27 mouse cellular contexts compared by ENCODE assay signal in genomic region chr9:47077945-47078344, GRCm38 (mm10).
DNase-seq lines count a peak whose midpoint lies in the region; ATAC-seq and TF ChIP-seq lines count a peak whose summit lies in the region.
"Had no signal": no experiment of that assay in that cellular context is flagged by ENCODE, and none has a peak within 500 bp of the region (broad histone marks: within the 10 kb centered on the region; RNA-seq: fewer than 3 reads in every experiment).

No protein-coding gene starts in this region.

- peaks cover 0 to 7% of the 10 kb centered on the region in 2 experiments; a peak in 1 of 4 replicates for H3K4me1 ChIP-seq in MEL (ENCODE audit: control insufficient read depth in 1 of 2, insufficient read depth in 2 of 2, low read length in 2 of 2)
- H3K4me1 ChIP-seq in intestine, embryonic 15.5 days (replicated peaks): no peaks in the 10 kb centered on the region

- ATAC-seq in intestine, embryonic 15.5 days: peak; percentile 55
- ATAC-seq: activated CD4-positive, CD25-positive, alpha-beta regulatory T cell, adult 4 months; CD4-positive, CD25-positive, alpha-beta regulatory T cell, adult 4 months; forebrain, embryonic 16.5 days; hindbrain, postnatal 0 days; inflammation-experienced regulatory T-cells, adult 6 months had no signal

- no peaks in the 10 kb centered on the region for H3K9me3 ChIP-seq in MEL (replicated peaks; ENCODE audit: insufficient read depth, low read length)
- H3K9me3 ChIP-seq in intestine, embryonic 15.5 days: no peaks in the 10 kb centered on the region
- H3K9me3 ChIP-seq: embryonic facial prominence, embryonic 10.5 days; forebrain, embryonic 12.5 days; heart, embryonic 10.5 days; heart, embryonic 13.5 days had no signal

- H3K27me3 ChIP-seq in MEL (ENCODE audit: control insufficient read depth in 1 of 2, insufficient read depth in 2 of 2, low read length in 2 of 2): no peaks in the 10 kb centered on the region
- H3K27me3 ChIP-seq in intestine, embryonic 15.5 days (replicated peaks): no peaks in the 10 kb centered on the region
- H3K27me3 ChIP-seq: embryonic facial prominence, embryonic 13.5 days had no signal

- H3K4me2 ChIP-seq in intestine, embryonic 15.5 days (replicated peaks): no peak overlapping the region
- H3K4me2 ChIP-seq: embryonic facial prominence, embryonic 13.5 days; forebrain, embryonic 12.5 days; heart, embryonic 13.5 days; hindbrain, embryonic 14.5 days had no signal

- DNase-seq in MEL (ENCODE audit: low read depth, low spot score): peak; percentile 49
- DNase-seq in large intestine, adult 2 months (ENCODE audit: low read depth, low spot score): peak; percentile 11
- DNase-seq in thymus, postnatal 4 days: no peak
- DNase-seq in gastrocnemius, postnatal 25 days: no peak
- DNase-seq in testis, postnatal 14 days (ENCODE audit: low spot score): no peak
- DNase-seq: adrenal gland, adult 8-10 months; adrenal gland, postnatal 25 days; cerebellum, adult 11-12 months; cerebellum, adult 8-10 months; cerebellum, postnatal 10 days; cerebellum, postnatal 36 days; gastrocnemius, postnatal 14 days; heart, adult 2 months; heart, postnatal 14 days had no signal

- TF ChIP-seq POLR2A in MEL (IDR thresholded peaks at IDR 0.05; ENCODE audit: control insufficient read depth in 1 of 2, insufficient read depth in 1 of 2, low read depth in 1 of 2, low read length in 2 of 2, poor library complexity in 1 of 2): no peak

- no peak overlapping the region for H3K4me3 ChIP-seq in MEL (ENCODE audit: control insufficient read depth in 1 of 2, insufficient read depth in 1 of 2, low read depth in 2 of 2, low read length in 2 of 2)
- H3K4me3 ChIP-seq in intestine, embryonic 15.5 days (replicated peaks): no peak overlapping the region
- H3K4me3 ChIP-seq: embryonic facial prominence, embryonic 10.5 days; embryonic facial prominence, embryonic 13.5 days; erythroblast, embryonic 14.5 days; forebrain, embryonic 12.5 days; heart, adult 2 months; heart, embryonic 10.5 days; heart, embryonic 13.5 days had no signal

- H3K27ac ChIP-seq in MEL (ENCODE audit: control insufficient read depth, low read depth, low read length): no peak overlapping the region
- no peak overlapping the region for H3K27ac ChIP-seq in intestine, embryonic 15.5 days
- H3K27ac ChIP-seq: embryonic facial prominence, embryonic 13.5 days; heart, adult 2 months; heart, embryonic 10.5 days; heart, embryonic 13.5 days; hindbrain, embryonic 14.5 days; hindbrain, postnatal 0 days had no signal

- no peak overlapping the region for H3K9ac ChIP-seq in MEL (ENCODE audit: control insufficient read depth, low read depth, low read length, poor library complexity, severe bottlenecking)
- no peak overlapping the region for H3K9ac ChIP-seq in intestine, embryonic 15.5 days
- H3K9ac ChIP-seq: embryonic facial prominence, embryonic 13.5 days; forebrain, embryonic 12.5 days; heart, embryonic 13.5 days; hindbrain, embryonic 14.5 days had no signal

- no peak for TF ChIP-seq CTCF in MEL (IDR thresholded peaks at IDR 0.05 in 2 of 3, conservative IDR thresholded peaks at IDR 0.05 in 1 of 3; ENCODE audit: control insufficient read depth in 1 of 3, insufficient read depth in 1 of 3, low read depth in 2 of 3, low read length in 3 of 3, poor library complexity in 1 of 3, severe bottlenecking in 1 of 3)

- H3K79me2 ChIP-seq in MEL (ENCODE audit: control insufficient read depth, insufficient read depth, low read length, poor library complexity): no peaks in the 10 kb centered on the region

- 63% methylated on average over 3 of the region's 3 CpGs for WGBS in intestine, embryonic 15.5 days
- WGBS in large intestine, adult 2 months: 43% methylated on average over 3 of the region's 3 CpGs

- no peak for TF ChIP-seq RAD21 in MEL (IDR thresholded peaks at IDR 0.05; ENCODE audit: low read depth, low read length)

- H3K36me3 ChIP-seq in MEL (ENCODE audit: control insufficient read depth in 1 of 2, insufficient read depth in 2 of 2, low read length in 2 of 2): peaks cover 0 to 2% of the 10 kb centered on the region in 2 experiments; a peak in 1 of 4 replicates
- H3K36me3 ChIP-seq in intestine, embryonic 15.5 days: no peaks in the 10 kb centered on the region
- H3K36me3 ChIP-seq: embryonic facial prominence, embryonic 10.5 days; embryonic facial prominence, embryonic 13.5 days; forebrain, embryonic 12.5 days; heart, embryonic 10.5 days; heart, embryonic 13.5 days had no signal

- TF ChIP-seq EP300 in MEL (IDR thresholded peaks at IDR 0.05; ENCODE audit: low read depth in 1 of 2, low read length in 2 of 2): no peak

TF ChIP-seq in MEL, 35 proteins besides CTCF, POLR2A, EP300 and RAD21:
- no peak for TF ChIP-seq GABPA (IDR thresholded peaks at IDR 0.05; ENCODE audit: low read depth, low read length)
- no peak for TF ChIP-seq RCOR1 (IDR thresholded peaks at IDR 0.05; ENCODE audit: low read depth, low read length)
- TF ChIP-seq ZNF384 (IDR thresholded peaks at IDR 0.05; ENCODE audit: low read depth, low read length): no peak
- TF ChIP-seq NELFE (IDR thresholded peaks at IDR 0.05; ENCODE audit: low read depth, low read length): no peak
- TF ChIP-seq USF2 (IDR thresholded peaks at IDR 0.05; ENCODE audit: borderline replicate concordance in 1 of 2, insufficient read depth in 1 of 2, low read depth in 1 of 2, low read length in 2 of 2): no peak
- TF ChIP-seq UBTF (IDR thresholded peaks at IDR 0.05; ENCODE audit: borderline replicate concordance, insufficient read depth, low read depth, low read length): no peak
- TF ChIP-seq CHD2 (IDR thresholded peaks at IDR 0.05; ENCODE audit: low read length): no peak

Comparison
In these comparisons a context has a peak if more than half of its experiments do, and no peak if none do; other contexts are left out.
1. DNase-seq: peak in MEL (single experiment) and large intestine, adult 2 months (single experiment); none in thymus, postnatal 4 days (single experiment), gastrocnemius, postnatal 25 days (single experiment) and testis, postnatal 14 days (single experiment).